Comparison of ENCODE assay signal across 7 mouse cellular contexts in genomic region chr11:17158858-17159737, GRCm38 (mm10). TPM values are rescaled to one million over a fixed set of nuclear protein-coding genes. Genes with fewer than 3 reads are reported as not detected.
DNase-seq lines count a peak whose midpoint lies in the region; ATAC-seq lines count a peak whose summit lies in the region.

Gene Ppp3r1, plus strand, starts transcription at chr11:17159263.

- H3K27me3 ChIP-seq in embryonic facial prominence, embryonic 11.5 days (ENCODE audit: control insufficient read depth, insufficient read depth, low read length): no peaks in the 10 kb centered on the region
- no peaks in the 10 kb centered on the region for H3K27me3 ChIP-seq in limb, embryonic 10.5 days (ENCODE audit: low read depth, poor library complexity, severe bottlenecking)
- H3K27me3 ChIP-seq in midbrain, embryonic 13.5 days: no peaks in the 10 kb centered on the region

- H3K9ac ChIP-seq in embryonic facial prominence, embryonic 11.5 days (replicated peaks; ENCODE audit: low read length): peak within 1 kb of the TSS; percentile 95
- peak within 1 kb of the TSS; percentile 99 for H3K9ac ChIP-seq in midbrain, embryonic 13.5 days (replicated peaks)

- peak; percentile 99 for DNase-seq in adrenal gland, postnatal 14 days
- DNase-seq in embryonic facial prominence, embryonic 11.5 days (ENCODE audit: low spot score): peak; percentile 98
- peak; percentile 95 for DNase-seq in kidney, adult 11 months
- DNase-seq in limb, embryonic 10.5 days (ENCODE audit: low spot score): peak; percentile 98
- DNase-seq in spleen, adult 12 weeks (ENCODE audit: low spot score): peak; percentile 92

- H3K9me3 ChIP-seq in embryonic facial prominence, embryonic 11.5 days (replicated peaks; ENCODE audit: control insufficient read depth, low read length): no peaks in the 10 kb centered on the region
- H3K9me3 ChIP-seq in limb, embryonic 10.5 days (replicated peaks): no peaks in the 10 kb centered on the region
- no peaks in the 10 kb centered on the region for H3K9me3 ChIP-seq in midbrain, embryonic 13.5 days

- peak within 1 kb of the TSS; percentile 98 for H3K4me3 ChIP-seq in embryonic facial prominence, embryonic 11.5 days (ENCODE audit: low read depth, low read length)
- H3K4me3 ChIP-seq in limb, embryonic 10.5 days: peak within 1 kb of the TSS; percentile 97
- peak within 1 kb of the TSS; percentile 99 for H3K4me3 ChIP-seq in midbrain, embryonic 13.5 days (replicated peaks)

- peak; percentile 98 for ATAC-seq in embryonic facial prominence, embryonic 11.5 days (replicated peaks; ENCODE audit: insufficient number of reproducible peaks, low FRiP score, low TSS enrichment, low read depth)
- ATAC-seq in granulocyte monocyte progenitor cell, adult 5-6 weeks (replicated peaks; ENCODE audit: poor library complexity, severe bottlenecking): peak; percentile 91
- ATAC-seq in midbrain, embryonic 13.5 days: peak; percentile 98

- H3K36me3 ChIP-seq in embryonic facial prominence, embryonic 11.5 days (replicated peaks; ENCODE audit: control insufficient read depth, insufficient read depth, low read depth, low read length): no peaks in the 10 kb centered on the region
- H3K36me3 ChIP-seq in limb, embryonic 10.5 days: no peaks in the 10 kb centered on the region
- H3K36me3 ChIP-seq in midbrain, embryonic 13.5 days: no peaks in the 10 kb centered on the region

- under 1% methylated on average over 75 of the region's 89 CpGs for WGBS in embryonic facial prominence, embryonic 11.5 days
- WGBS in limb, embryonic 10.5 days: under 1% methylated on average over 84 of the region's 89 CpGs
- WGBS in midbrain, embryonic 13.5 days: under 1% methylated on average over 83 of the region's 89 CpGs

- H3K4me1 ChIP-seq in embryonic facial prominence, embryonic 11.5 days (ENCODE audit: control insufficient read depth, insufficient read depth, low read length): no peaks in the 10 kb centered on the region
- peaks cover 8% of the 10 kb centered on the region for H3K4me1 ChIP-seq in limb, embryonic 10.5 days
- H3K4me1 ChIP-seq in midbrain, embryonic 13.5 days (replicated peaks): peaks cover 39% of the 10 kb centered on the region

- peak within 1 kb of the TSS; percentile 95 for H3K27ac ChIP-seq in embryonic facial prominence, embryonic 11.5 days (replicated peaks; ENCODE audit: low read depth, low read length)
- H3K27ac ChIP-seq in limb, embryonic 10.5 days: peak within 1 kb of the TSS; percentile 97
- H3K27ac ChIP-seq in midbrain, embryonic 13.5 days: peak within 1 kb of the TSS; percentile 95

- H3K4me2 ChIP-seq in embryonic facial prominence, embryonic 11.5 days (ENCODE audit: low read depth, low read length): peak within 1 kb of the TSS; percentile 59
- peak within 1 kb of the TSS; percentile 75 for H3K4me2 ChIP-seq in midbrain, embryonic 13.5 days (replicated peaks)

RNA-seq across cellular contexts. Expression of gene Ppp3r1, which starts in this region (rescaled TPM):
- 85.5 and 98.9 TPM in 2 replicates for total RNA-seq in adrenal gland, postnatal 14 days (2021)
- 93.4 and 93.5 TPM in 2 replicates for polyA plus RNA-seq in embryonic facial prominence, embryonic 11.5 days (2014; fragmentation: Nextera tagmentation; extraction: Ambion mirVana)
- 56.4 and 59.6 TPM in 2 replicates for total RNA-seq in granulocyte monocyte progenitor cell, adult 5-6 weeks (2014; fragmentation: Nextera tagmentation)
- total RNA-seq in granulocyte monocyte progenitor cell, adult 5-6 weeks (2017): 61.9 and 70.4 TPM in 2 replicates
- 69.3 and 74.8 TPM in 2 replicates for polyA plus RNA-seq in limb, embryonic 10.5 days (2016; fragmentation: Nextera tagmentation; extraction: Ambion mirVana)
- polyA plus RNA-seq in midbrain, embryonic 13.5 days (2015; fragmentation: Nextera tagmentation; extraction: Ambion mirVana): 149 and 162 TPM in 2 replicates

Comparison
In these comparisons a context has a peak if more than half of its experiments do, and no peak if none do; other contexts are left out.
1. Peak in every context shown above with its lines: DNase-seq, ATAC-seq, H3K4me3 ChIP-seq and H3K27ac ChIP-seq.